Mouse (Mus musculus): ENCODE measurements around the gene Pon3.

- no peak for TF ChIP-seq CTCF (IDR thresholded peaks at IDR 0.05; ENCODE audit: extremely low read depth, insufficient read depth, low read length)
- no peak for TF ChIP-seq POLR2A (IDR thresholded peaks at IDR 0.05; ENCODE audit: extremely low read depth, insufficient read depth, low read length)
These were observed 26.3 kb upstream of the Pon3 start for GRCm38 (mm10) chr6:5282418-5282817.
